Mouse (Mus musculus) lung, postnatal 10 days (tissue): ENCODE data around the gene Mad1l1.
A peak's percentile ranks its signal among the peaks of the same experiment; 100 is the strongest.

Experiments
- DNase-seq: peaks from one replicate; pipeline ENCODE4 v3.0.0; 2021

The Mad1l1 gene

DNA sequence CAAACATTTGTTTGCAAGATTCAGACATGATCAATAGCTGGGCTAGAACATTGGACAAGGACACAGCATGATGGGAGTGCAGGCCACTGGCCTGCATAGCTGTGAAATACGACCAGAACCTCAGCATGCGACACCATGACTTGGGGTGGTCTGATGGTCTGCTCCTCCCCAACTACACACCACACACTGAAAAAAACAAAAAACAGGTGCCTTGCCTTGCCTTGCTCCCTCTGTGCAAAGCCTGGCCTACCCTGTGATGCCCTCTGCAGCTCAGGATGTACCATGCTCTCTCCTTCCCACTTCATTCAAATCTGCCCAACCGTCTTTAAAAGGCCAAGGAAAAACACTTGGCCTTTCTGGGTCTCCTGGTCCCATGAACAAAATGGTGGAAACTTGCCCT is 63.3 kb downstream of the Mad1l1 start:
- DNase-seq, result no peak

DNA sequence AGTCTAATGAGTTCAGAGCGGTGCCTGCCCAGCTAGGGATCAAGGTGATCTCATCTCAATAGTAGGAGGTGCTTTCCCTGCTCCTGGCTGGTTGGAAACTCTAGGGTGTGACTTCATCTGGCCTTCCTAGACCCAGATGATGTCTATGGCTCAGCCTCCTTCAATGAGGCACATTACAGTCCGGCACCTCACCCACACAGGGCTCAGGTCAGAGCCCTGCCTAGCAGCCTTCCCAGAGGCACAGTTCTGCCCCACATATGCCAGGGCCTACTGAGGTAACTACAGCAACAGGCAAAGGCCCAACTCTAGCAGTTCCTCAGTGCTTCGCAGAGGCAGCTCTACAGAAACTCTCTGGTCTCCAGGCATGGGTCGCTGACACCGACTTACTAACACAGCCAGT is 63.9 kb downstream of the Mad1l1 start:
- no peak for DNase-seq

DNA sequence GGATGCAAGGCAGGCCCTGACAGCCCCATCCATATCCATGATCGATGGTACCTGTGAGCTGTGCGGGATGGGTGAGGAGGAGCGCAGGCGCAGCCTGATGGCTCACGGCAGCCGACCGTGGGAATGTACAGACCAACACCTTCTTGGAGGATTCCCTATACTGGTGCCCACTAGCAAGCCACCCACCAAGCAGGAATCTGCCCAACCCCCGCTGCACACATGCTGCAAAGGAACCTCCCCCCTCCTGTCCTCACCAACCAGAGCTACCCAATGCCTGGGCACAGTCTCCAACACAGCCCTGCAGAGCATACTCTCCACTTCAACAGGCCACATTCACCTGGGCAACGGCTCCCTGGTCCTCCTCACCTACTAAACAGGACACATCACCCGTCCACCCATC is 64.7 kb downstream of the Mad1l1 start:
- DNase-seq, result no peak

DNA sequence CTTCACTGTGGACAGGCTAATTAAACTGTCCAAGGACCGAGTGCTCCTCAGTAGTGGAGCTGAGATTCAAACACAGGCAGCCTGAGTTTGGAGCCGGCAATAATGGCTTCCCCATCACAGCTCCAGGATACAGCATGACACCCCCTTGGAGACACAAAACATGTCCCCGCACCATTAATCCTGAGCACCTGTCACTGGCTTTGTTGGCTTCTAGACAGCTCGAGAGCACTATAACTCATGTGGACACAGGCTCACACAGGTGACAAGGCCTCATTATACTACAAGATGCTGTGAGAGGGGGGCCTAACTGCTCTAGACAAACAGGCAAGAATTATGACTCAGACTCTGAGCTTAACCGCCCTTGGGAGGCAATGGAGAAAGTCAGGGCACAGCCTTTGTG is 66.1 kb downstream of the Mad1l1 start:
- no peak for DNase-seq

- DNase-seq, result no peak
These were observed 66.7 kb downstream of the Mad1l1 start for GRCm38 (mm10) chr5:140254656-140255055.

DNA sequence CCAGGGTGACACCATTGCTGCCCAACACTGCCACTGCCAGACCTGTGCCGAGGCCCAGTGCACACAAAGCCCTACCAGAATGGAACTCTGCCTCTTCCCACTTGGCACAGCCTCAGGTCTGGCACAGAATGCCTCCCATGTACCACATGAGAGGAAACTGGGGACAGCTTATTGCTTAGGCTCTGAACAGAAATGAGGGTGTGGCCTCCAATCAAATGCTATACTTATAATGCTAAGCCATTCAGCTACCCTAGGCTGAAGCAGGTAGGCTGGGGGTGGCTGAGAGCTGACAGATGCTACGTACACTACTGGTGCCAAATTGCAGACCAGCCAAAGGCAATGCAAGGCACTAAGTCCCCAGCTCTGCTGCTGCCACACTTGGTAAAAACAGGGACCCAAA is 69.4 kb downstream of the Mad1l1 start:
- DNase-seq, result no peak

DNA sequence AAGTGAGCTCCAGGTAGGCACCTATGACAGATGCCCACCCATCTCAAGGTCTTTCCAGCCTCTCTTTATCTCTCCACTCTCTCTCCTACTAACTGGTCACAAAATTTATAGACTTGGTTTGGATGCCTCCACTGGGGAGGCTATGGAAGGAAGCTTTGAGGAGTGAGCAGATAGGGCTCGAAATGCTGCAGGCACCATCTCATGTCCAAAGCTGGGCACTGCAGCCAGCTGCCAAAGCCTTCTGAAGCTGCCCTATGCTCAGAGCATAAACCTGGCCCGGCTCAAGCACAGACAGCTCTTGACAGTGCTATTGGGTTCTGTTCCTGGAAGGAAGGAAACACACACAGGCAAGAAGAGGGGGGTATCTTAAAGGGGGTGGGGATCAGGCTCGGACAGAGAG is 71.0 kb downstream of the Mad1l1 start:
- DNase-seq, result no peak

DNA sequence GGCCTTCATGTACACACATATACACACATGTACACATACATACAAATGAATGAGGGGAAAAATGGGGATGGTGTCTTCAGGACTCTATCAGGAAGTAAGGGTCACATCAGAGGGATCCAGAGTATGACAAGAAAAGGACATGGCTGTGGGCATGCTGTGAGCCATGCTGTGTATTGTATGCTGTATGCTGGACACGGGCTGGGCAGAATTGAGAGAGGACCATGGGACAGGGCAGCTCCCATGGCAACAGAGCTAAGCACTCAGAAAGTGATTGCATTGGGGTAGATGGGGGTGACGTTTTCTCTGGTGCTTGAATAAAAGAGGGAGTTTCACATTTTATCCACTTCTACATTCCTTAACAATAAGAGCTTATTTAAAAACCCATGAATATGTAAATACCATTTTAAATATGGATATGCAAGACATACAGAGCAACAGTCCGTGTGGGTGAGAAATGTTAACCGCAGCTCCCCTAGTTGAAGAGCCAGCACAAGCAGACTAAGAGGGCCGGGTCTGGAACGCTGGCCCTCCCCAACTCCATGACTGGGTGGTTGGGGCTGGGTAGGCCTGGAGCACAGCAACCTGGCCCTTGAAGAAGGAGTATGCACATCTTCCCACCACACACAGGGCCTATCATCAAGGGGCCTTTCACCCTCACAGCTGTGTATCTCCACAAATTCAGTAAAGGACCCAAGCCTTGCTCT is 71.8 kb downstream of the Mad1l1 start:
- DNase-seq, result no peak

DNA sequence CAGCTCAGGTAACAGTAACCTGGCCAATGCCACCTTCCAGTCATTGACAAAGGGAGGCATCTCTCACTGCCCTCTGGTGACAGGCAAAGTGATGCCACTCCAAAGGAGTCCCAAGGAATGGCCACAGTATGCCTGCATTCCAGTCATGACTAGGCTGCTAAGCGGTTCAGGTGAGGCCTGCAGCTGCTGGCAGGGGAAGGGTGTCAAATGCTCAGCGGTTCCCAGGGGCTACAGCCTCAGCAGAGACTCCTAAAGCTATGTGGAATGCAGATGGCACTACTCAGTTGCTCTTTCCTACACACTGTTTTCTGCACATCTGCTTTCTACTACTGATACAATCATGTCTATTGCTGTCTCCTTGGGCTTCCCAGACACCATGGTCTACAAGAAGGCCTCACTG is 73.3 kb downstream of the Mad1l1 start:
- DNase-seq, result no peak

GRCm38 (mm10) chr5:140240235-140240634 is 81.1 kb downstream of the Mad1l1 start:
- DNase-seq, result no peak

DNA sequence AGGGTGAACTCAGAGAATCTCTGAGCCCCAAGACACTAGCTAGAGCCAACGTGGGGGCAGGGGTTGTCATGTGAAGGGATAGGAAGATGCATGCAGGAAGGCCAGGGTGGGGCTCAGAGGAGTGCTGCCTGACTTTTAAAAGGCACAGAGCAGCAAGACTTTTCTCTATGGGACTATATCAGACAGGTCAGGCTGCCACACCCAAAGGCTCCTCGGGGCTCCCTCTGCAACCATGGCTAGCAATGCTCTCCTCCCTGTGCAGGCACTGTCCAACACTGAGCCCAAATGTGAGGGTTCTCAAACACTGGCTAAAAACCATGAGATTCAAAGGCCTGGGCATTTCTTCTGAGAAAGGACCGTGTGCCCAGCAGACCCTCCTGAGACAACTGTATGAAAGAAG is 82.5 kb downstream of the Mad1l1 start:
- DNase-seq, result no peak

DNA sequence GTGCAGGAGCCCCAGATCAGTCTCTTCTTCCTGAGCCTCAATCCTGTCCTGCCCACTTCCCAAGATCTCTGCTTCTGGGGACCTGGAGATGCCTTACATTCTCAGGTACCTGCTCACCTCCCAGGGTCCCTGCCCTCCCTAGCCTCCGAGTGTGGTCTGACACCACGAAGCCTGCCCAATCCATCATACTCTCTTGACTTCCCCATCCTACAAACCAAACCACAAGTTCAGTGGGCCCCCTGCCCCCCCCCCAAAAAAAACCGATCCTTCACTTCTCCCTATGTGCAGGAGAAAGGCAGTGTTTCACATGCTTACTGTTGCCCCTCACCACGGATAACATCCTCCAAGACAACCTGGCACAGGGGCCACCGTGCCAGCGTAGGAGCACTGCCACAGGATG is 90.5 kb downstream of the Mad1l1 start:
- DNase-seq, result no peak

- DNase-seq, result no peak
These were observed 93.0 kb downstream of the Mad1l1 start for GRCm38 (mm10) chr5:140228306-140228705.

- DNase-seq, result no peak
These were observed 94.5 kb downstream of the Mad1l1 start for GRCm38 (mm10) chr5:140226871-140227270.

- no peak for DNase-seq
These were observed 95.5 kb downstream of the Mad1l1 start for GRCm38 (mm10) chr5:140225881-140226280.

- DNase-seq, result no peak
These were observed 96.2 kb downstream of the Mad1l1 start for GRCm38 (mm10) chr5:140225103-140225502.

- DNase-seq, result no peak
These were observed 98.0 kb downstream of the Mad1l1 start for GRCm38 (mm10) chr5:140223070-140224053.

GRCm38 (mm10) chr5:140221016-140221650 is 100.2 kb downstream of the Mad1l1 start:
- peak; percentile 13 for DNase-seq

DNA sequence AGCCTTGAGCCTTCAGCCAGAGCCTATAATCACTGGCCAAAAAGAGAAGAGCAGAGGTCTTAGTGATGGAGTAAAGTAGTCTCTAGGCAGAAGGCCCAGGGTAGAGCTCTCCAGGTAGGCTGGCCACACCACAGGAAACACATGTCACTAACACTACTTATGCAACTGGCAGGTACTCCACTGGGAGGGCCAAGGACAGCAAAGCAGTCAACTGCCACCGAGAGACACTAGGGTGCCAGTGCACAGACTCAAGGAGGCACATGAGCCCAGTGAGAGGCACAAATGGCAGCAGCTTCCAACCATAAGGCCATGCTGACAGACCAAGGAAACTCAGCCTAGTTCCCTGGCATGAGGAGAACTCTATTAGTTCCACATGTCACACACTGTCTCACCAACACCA is 102.1 kb downstream of the Mad1l1 start:
- DNase-seq, result no peak

- DNase-seq, result peak; percentile 53
These were observed 103.5 kb downstream of the Mad1l1 start for GRCm38 (mm10) chr5:140217900-140218299.

GRCm38 (mm10) chr5:140217083-140217482 is 104.3 kb downstream of the Mad1l1 start:
- no peak for DNase-seq

DNA sequence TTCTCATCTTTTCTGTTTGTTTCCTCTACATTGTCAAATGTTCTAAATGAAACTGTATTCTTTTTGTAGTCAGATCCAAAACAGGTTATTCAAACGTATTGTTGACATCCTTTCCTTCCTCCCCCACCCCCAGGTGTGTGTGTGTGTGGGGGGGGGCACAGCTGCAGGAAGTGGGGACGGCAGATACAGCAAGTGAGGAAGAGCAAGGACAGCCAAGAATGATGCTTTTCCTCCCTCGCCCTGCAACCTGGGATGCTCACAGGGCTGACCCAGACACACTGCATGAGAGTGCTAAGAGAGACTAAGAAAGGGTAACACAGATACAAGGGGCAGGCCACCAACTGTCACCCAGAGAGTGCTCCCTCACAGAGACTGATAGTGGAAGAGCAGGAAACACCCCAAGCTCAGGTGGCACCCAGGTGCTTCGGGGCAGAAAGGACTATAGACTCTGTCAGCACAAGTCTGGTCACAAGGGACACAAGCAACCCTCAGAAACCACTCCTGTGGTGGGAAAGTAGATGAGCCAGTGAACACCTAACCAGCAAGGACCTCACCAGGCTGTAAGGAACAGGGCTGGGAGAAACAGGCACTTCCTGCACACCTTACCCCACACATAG is 105.8 kb downstream of the Mad1l1 start:
- no peak for DNase-seq

- DNase-seq, result no peak
These were observed 108.4 kb downstream of the Mad1l1 start for GRCm38 (mm10) chr5:140213001-140213400.
